Mouse (Mus musculus): ENCODE measurements around the gene Abcc1. TPM values are rescaled to one million over a fixed set of nuclear protein-coding genes. Genes with fewer than 3 reads are reported as not detected.

The Abcc1 gene
- polyA plus RNA-seq, 1 experiment from 2014 or later, result 5.2 TPM

DNA sequence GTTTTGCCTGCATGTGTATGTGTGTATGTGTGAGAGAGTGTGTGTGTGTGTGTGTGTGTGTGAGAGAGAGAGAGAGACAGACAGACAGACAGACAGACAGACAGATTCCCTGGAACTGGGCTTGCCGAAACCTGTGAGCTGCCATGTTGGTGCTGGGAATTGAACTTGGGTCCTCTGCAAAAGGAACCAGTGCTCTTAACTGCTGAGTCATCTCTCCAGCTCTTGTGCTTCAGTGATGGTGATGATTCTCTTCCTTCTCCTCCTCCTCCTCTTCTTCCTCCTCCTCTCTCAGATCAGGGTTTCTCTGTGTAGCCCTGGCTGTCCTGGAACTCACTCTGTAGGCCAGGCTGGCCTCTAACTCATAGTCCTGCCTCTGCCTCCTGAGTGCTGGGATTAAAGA, 4.7 kb downstream of the Abcc1 start:
- ATAC-seq, result no peak
- Histone ChIP-seq H3K27ac (ENCODE audit: low read depth, low read length) (no peak overlapping the region), H3K4me3 (ENCODE audit: low read depth, low read length) (no peak overlapping the region), H3K4me2 (ENCODE audit: low read length) (no peak overlapping the region), H3K9ac (ENCODE audit: low read length) (no peak overlapping the region), H3K4me1 (ENCODE audit: control insufficient read depth, insufficient read depth, low read length) (peaks cover 2% of the 10 kb centered on the region; the same call in 1 of the 2 replicates), H3K9me3 (replicated peaks; ENCODE audit: control insufficient read depth, low read length) (no peaks in the 10 kb centered on the region), H3K27me3 (replicated peaks; ENCODE audit: control insufficient read depth, insufficient read depth, low read length) (no peaks in the 10 kb centered on the region), H3K36me3 (ENCODE audit: control insufficient read depth, insufficient read depth, low read length) (no peaks in the 10 kb centered on the region)
- 100% methylated on average over 1 of the region's 1 CpGs for WGBS
- no peak for DNase-seq (ENCODE audit: low spot score)

DNA sequence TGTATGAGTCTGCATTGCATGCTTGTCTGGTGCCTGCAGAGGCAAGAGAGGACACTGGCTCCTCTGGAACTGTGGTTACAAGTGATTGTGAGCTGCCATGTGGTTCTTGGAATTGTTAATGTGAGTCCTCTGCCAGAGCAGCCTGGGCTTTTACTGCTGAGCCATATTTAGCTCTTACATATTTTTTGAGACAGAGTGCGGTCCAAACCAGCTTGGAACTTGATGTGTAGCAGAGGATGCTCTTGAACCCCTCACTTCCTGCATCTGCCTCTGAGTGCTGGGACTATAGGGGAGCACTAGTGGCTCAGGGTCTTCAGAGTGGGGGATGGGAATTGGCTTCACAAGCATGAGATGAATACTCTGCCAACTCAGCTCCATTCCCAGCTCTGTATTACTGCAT, 10.0 kb downstream of the Abcc1 start:
- peak; percentile 34 for DNase-seq (ENCODE audit: low spot score)
- WGBS, result 91% methylated on average over 1 of the region's 1 CpGs
- Histone ChIP-seq H3K27ac (ENCODE audit: low read depth, low read length) (no peak overlapping the region), H3K4me3 (ENCODE audit: low read depth, low read length) (no peak overlapping the region), H3K4me2 (ENCODE audit: low read length) (no peak overlapping the region), H3K36me3 (ENCODE audit: control insufficient read depth, insufficient read depth, low read length) (no peaks in the 10 kb centered on the region), H3K4me1 (ENCODE audit: control insufficient read depth, insufficient read depth, low read length) (no peaks in the 10 kb centered on the region), H3K27me3 (replicated peaks; ENCODE audit: control insufficient read depth, insufficient read depth, low read length) (no peaks in the 10 kb centered on the region), H3K9me3 (replicated peaks; ENCODE audit: control insufficient read depth, low read length) (no peaks in the 10 kb centered on the region), H3K9ac (ENCODE audit: low read length) (no peak overlapping the region)
- ATAC-seq, result peak; percentile 42; the same call in 1 of the 2 replicates

DNA sequence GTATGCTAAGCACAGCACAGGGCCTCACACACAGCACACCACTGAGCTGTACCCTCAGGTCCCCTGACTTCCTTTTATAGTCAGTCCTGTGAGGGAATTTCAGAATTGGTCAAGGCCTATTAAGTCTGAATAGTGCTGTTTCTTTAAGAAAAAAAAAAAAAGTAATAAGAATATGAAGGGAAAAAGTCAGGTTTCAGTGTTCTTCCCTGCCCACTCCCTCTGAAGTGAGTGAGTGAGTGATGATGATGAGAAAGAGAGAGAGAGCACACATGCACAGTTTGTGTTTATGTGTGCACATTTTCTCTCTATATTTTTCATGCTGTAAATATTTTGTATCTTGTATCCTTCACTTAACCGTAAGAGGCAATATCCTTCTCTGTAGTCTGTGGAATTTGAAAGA, 11.0 kb downstream of the Abcc1 start:
- WGBS, result 94% methylated on average over 1 of the region's 1 CpGs
- Histone ChIP-seq H3K27me3 (replicated peaks; ENCODE audit: control insufficient read depth, insufficient read depth, low read length) (no peaks in the 10 kb centered on the region), H3K4me2 (ENCODE audit: low read length) (no peak overlapping the region), H3K4me3 (ENCODE audit: low read depth, low read length) (no peak overlapping the region), H3K36me3 (ENCODE audit: control insufficient read depth, insufficient read depth, low read length) (no peaks in the 10 kb centered on the region), H3K9me3 (replicated peaks; ENCODE audit: control insufficient read depth, low read length) (no peaks in the 10 kb centered on the region), H3K27ac (ENCODE audit: low read depth, low read length) (no peak overlapping the region), H3K4me1 (ENCODE audit: control insufficient read depth, insufficient read depth, low read length) (peaks cover 2% of the 10 kb centered on the region; the same call in 1 of the 2 replicates), H3K9ac (ENCODE audit: low read length) (no peak overlapping the region)
- DNase-seq (ENCODE audit: low spot score), result no peak
- no peak for ATAC-seq

DNA sequence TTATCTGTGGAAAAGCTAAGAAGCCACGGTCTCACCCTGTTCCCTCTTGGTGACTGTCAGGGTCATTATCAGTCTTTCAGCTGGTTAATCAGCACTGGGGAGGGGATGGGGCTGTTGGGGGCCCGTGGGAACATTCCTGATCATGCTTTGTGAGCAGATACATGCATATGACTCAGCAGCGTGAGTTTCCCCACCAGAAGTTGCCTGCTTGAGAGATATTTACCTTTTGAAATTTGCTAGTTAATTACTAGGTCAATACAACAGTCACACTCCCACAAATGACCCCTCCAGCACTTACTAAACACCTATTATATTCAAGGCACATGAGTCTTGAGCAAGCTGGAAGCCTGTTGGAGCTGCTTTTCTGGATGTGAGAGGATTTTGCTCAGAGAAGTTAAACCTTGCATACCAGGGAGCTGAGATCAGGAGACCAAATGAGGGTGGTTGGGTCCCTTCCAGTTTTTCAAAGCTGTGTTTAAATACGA, 11.5 kb downstream of the Abcc1 start:
- 59% methylated on average over 4 of the region's 4 CpGs for WGBS
- no peak overlapping the region for H3K4me3 ChIP-seq (ENCODE audit: low read depth, low read length)
- H3K36me3 ChIP-seq (ENCODE audit: control insufficient read depth, insufficient read depth, low read length), result no peaks in the 10 kb centered on the region
- no peak overlapping the region for H3K4me2 ChIP-seq (ENCODE audit: low read length)
- H3K9me3 ChIP-seq (replicated peaks; ENCODE audit: control insufficient read depth, low read length), result no peaks in the 10 kb centered on the region
- DNase-seq (ENCODE audit: low spot score) (no peak), ATAC-seq (no peak)
- H3K27me3 ChIP-seq (replicated peaks; ENCODE audit: control insufficient read depth, insufficient read depth, low read length), result no peaks in the 10 kb centered on the region
- peaks cover 3% of the 10 kb centered on the region; the same call in 1 of the 2 replicates for H3K4me1 ChIP-seq (ENCODE audit: control insufficient read depth, insufficient read depth, low read length)
- H3K9ac ChIP-seq (ENCODE audit: low read length), result no peak overlapping the region
- no peak overlapping the region for H3K27ac ChIP-seq (ENCODE audit: low read depth, low read length)

DNA sequence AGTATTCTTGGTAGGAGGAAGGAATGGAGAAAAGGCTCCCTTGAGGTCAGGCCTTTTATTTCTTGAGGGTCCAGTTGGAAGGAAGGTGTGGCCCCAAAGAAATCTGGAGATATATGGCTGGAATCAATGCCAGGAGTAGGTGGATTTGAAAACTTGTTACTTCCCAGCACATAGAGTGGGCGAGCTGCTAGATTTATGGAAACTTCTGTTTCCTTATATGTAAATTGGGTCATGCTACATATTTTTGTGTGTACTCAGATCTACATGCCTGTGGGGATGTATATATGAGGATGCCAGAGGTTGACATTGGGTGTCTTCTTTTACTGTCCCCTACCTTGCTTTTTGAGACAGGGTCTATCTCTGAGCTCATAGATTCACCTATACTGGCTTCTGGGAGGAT, 14.6 kb downstream of the Abcc1 start:
- no peaks in the 10 kb centered on the region for H3K27me3 ChIP-seq (replicated peaks; ENCODE audit: control insufficient read depth, insufficient read depth, low read length)
- no peak overlapping the region for H3K4me2 ChIP-seq (ENCODE audit: low read length)
- no peak overlapping the region for H3K27ac ChIP-seq (ENCODE audit: low read depth, low read length)
- DNase-seq (ENCODE audit: low spot score) (no peak), ATAC-seq (no peak)
- peaks cover 3% of the 10 kb centered on the region; the same call in 1 of the 2 replicates for H3K4me1 ChIP-seq (ENCODE audit: control insufficient read depth, insufficient read depth, low read length)
- WGBS, result 95% methylated on average over 1 of the region's 1 CpGs
- H3K9me3 ChIP-seq (replicated peaks; ENCODE audit: control insufficient read depth, low read length), result no peaks in the 10 kb centered on the region
- H3K4me3 ChIP-seq (ENCODE audit: low read depth, low read length), result no peak overlapping the region
- no peak overlapping the region for H3K9ac ChIP-seq (ENCODE audit: low read length)
- no peaks in the 10 kb centered on the region for H3K36me3 ChIP-seq (ENCODE audit: control insufficient read depth, insufficient read depth, low read length)

DNA sequence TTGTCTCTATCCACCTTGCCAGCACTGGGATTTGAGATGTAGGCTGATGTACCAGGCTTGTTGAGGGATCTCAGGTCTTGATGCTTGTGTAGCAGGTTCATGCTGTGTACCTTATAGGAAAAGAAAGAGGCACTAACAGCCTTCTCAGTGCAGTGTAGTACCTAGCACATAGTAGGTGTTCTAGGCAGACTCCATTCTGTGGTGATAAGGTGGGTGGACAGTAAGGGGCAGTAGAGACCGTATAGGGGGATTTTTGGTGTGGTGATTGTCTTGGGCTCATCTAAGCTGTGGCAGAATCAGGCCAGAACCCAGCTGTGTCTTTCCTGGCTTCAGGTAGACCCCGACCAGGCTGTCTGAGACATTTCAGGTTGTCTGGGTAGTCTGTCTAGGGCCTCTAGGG, 15.0 kb downstream of the Abcc1 start:
- H3K9ac ChIP-seq (ENCODE audit: low read length), result no peak overlapping the region
- no peaks in the 10 kb centered on the region for H3K36me3 ChIP-seq (ENCODE audit: control insufficient read depth, insufficient read depth, low read length)
- no peak overlapping the region for H3K4me3 ChIP-seq (ENCODE audit: low read depth, low read length)
- 81% methylated on average over 2 of the region's 2 CpGs for WGBS
- no peak overlapping the region for H3K27ac ChIP-seq (ENCODE audit: low read depth, low read length)
- no peaks in the 10 kb centered on the region for H3K9me3 ChIP-seq (replicated peaks; ENCODE audit: control insufficient read depth, low read length)
- no peak for ATAC-seq
- H3K4me1 ChIP-seq (ENCODE audit: control insufficient read depth, insufficient read depth, low read length), result peaks cover 3% of the 10 kb centered on the region; the same call in 1 of the 2 replicates
- no peak overlapping the region for H3K4me2 ChIP-seq (ENCODE audit: low read length)
- no peaks in the 10 kb centered on the region for H3K27me3 ChIP-seq (replicated peaks; ENCODE audit: control insufficient read depth, insufficient read depth, low read length)
- no peak for DNase-seq (ENCODE audit: low spot score)

DNA sequence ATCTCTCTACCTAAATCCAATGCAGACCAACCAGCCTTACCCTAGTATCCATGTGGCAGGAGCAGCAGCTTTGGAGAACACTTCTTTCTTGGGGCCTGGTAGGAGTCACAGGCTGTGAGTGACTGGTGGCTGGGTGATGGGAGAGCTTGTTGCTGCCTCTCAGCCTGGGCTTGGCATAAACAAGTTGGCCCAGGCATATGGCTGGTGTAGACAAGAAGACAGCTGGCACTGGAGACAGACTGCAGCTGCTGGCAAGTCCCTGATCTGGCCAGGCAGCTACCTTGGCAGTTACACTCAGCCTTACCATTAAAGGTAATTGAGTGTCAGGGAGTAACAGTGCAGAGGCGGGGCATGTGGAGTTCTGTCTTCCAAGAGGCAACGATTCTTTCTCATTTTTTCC, 16.0 kb downstream of the Abcc1 start:
- no peaks in the 10 kb centered on the region for H3K36me3 ChIP-seq (ENCODE audit: control insufficient read depth, insufficient read depth, low read length)
- 83% methylated on average over 2 of the region's 2 CpGs for WGBS
- no peak overlapping the region for H3K4me2 ChIP-seq (ENCODE audit: low read length)
- no peaks in the 10 kb centered on the region for H3K9me3 ChIP-seq (replicated peaks; ENCODE audit: control insufficient read depth, low read length)
- H3K9ac ChIP-seq (ENCODE audit: low read length), result no peak overlapping the region
- peaks cover 3% of the 10 kb centered on the region; the same call in 1 of the 2 replicates for H3K4me1 ChIP-seq (ENCODE audit: control insufficient read depth, insufficient read depth, low read length)
- peak; percentile 68 for DNase-seq (ENCODE audit: low spot score)
- H3K4me3 ChIP-seq (ENCODE audit: low read depth, low read length), result no peak overlapping the region
- H3K27ac ChIP-seq (ENCODE audit: low read depth, low read length), result no peak overlapping the region
- peak; percentile 82; the same call in 1 of the 2 replicates for ATAC-seq
- H3K27me3 ChIP-seq (replicated peaks; ENCODE audit: control insufficient read depth, insufficient read depth, low read length), result no peaks in the 10 kb centered on the region

DNA sequence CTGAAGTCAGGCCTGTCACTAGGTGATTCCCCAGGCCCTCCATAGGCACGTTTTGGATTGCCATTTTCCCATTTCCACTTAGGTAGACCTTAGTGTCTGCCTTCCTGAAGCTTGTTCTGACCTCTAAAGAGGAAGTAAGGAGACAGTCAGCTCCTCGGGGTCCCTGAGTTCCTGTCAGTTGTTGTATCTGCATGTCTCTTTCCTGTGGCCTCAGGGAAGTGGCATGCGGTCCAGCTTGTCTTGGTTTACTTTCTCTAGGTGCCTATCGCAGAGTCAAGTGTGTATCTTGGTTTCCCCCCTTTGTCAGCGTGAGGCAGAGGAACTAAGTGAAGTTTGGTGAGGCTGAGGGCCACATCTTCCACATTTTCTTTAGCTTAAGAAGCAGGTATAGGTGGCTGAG, 17.3 kb downstream of the Abcc1 start:
- Histone ChIP-seq H3K36me3 (ENCODE audit: control insufficient read depth, insufficient read depth, low read length) (no peaks in the 10 kb centered on the region), H3K4me1 (ENCODE audit: control insufficient read depth, insufficient read depth, low read length) (peaks cover 3% of the 10 kb centered on the region; the same call in 1 of the 2 replicates), H3K4me3 (ENCODE audit: low read depth, low read length) (no peak overlapping the region), H3K9me3 (replicated peaks; ENCODE audit: control insufficient read depth, low read length) (no peaks in the 10 kb centered on the region), H3K4me2 (ENCODE audit: low read length) (no peak overlapping the region), H3K27ac (ENCODE audit: low read depth, low read length) (no peak overlapping the region), H3K9ac (ENCODE audit: low read length) (no peak overlapping the region), H3K27me3 (replicated peaks; ENCODE audit: control insufficient read depth, insufficient read depth, low read length) (no peaks in the 10 kb centered on the region)
- WGBS, result 88% methylated on average over 5 of the region's 5 CpGs
- ATAC-seq (no peak), DNase-seq (ENCODE audit: low spot score) (no peak)

DNA sequence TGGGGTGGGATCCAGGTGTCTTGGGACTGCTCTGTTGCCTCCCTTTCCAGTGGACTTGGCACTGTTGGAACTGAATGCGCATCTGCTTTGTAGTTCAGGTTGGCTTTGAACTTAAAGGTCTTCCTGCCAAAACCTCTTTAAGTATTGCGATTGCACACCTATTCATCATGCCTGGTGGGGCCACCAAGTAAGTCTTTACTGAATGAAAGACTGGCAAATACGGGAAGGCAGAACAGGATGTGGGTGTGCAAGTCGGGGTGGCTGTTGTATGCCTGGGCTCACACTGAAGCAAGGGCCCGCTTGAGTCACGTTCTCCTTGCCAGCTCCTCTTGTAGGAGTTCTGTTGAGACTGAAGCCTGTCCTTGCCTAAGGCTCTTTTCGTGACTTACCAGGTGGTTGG, 18.5 kb downstream of the Abcc1 start:
- H3K27me3 ChIP-seq (replicated peaks; ENCODE audit: control insufficient read depth, insufficient read depth, low read length), result no peaks in the 10 kb centered on the region
- H3K36me3 ChIP-seq (ENCODE audit: control insufficient read depth, insufficient read depth, low read length), result no peaks in the 10 kb centered on the region
- ATAC-seq, result no peak
- no peak overlapping the region for H3K9ac ChIP-seq (ENCODE audit: low read length)
- H3K9me3 ChIP-seq (replicated peaks; ENCODE audit: control insufficient read depth, low read length), result no peaks in the 10 kb centered on the region
- H3K4me1 ChIP-seq (ENCODE audit: control insufficient read depth, insufficient read depth, low read length), result peaks cover 3% of the 10 kb centered on the region; the same call in 1 of the 2 replicates
- H3K27ac ChIP-seq (ENCODE audit: low read depth, low read length), result no peak overlapping the region
- H3K4me2 ChIP-seq (ENCODE audit: low read length), result no peak overlapping the region
- no peak for DNase-seq (ENCODE audit: low spot score)
- WGBS, result 92% methylated on average over 7 of the region's 7 CpGs
- no peak overlapping the region for H3K4me3 ChIP-seq (ENCODE audit: low read depth, low read length)

Measured in forebrain, embryonic 14.5 days (tissue).